Mouse (Mus musculus) cerebellum, adult 2 months (tissue): Measurements from ENCODE around the gene Zfp329.

ENCODE experiments used
- CTCF ChIP-seq: fragments of 200-500 bp; IDR thresholded peaks from 2 replicates; pipeline ENCODE4 v1.5.1; 2011; ENCODE audit warnings: low read depth, mild to moderate bottlenecking, control low read depth, low read length, moderate library complexity, borderline replicate concordance; ENCODE audit not compliant: insufficient read depth
- POLR2A ChIP-seq: fragments of 200-500 bp; IDR thresholded peaks from 2 replicates; pipeline ENCODE4 v1.6.1; 2011; ENCODE audit warnings: low read length, control low read depth, borderline replicate concordance; ENCODE audit not compliant: insufficient read depth

DNA sequence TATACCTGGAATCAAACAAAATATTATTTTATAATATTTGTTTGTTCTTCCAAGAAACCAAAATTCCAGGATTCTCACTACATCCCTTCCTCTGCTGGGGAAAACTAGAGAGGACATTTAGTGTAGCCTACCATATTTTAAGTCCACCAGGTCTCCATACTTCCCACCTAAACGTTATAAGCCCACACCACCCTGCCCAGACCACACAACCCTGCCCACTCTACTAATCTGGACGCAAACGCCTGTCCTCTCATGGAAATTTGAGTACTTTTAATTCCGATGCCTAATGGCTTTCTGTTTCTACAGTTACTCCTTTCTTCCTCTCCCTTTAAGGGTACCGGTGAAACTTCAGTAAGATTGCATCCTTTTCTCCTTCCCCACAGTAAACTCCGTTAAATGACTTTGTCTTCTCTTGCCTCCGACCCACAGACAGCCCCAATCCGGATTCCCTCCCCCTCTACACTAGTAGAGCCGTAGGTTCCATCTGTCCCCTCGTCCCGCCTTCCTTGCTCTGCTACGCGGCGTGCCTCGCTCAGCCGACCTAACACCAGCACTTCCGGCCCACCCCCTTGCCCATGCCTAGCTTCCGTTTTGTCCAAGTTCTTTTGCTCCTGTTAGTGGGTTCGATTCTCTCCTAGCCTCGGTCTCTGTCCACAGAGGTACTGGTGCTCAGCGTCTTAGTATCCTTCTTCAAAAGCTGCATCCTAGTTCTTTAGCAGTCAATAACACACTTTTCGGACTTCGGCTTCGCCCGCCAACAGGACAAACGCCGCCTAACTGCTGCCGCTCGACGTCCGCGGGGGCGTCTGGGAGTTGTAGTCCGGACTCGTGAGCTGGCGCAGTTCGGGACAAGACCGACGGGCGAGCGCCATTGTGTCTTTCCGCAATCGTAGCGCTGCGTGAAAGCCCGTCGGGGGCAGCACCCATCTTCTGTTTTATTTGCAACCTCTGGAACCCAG, 15.8 kb upstream of the Zfp329 start, which contains the start of gene Zfp110:
- no peak for TF ChIP-seq CTCF
- peak; percentile 52; the same call in 1 of the 2 replicates for TF ChIP-seq POLR2A
